Mouse (Mus musculus) adrenal gland, adult (tissue): Measurements from ENCODE around the gene Anxa11.
A peak's percentile ranks its signal among the peaks of the same experiment; 100 is the strongest.
"Not testable (repeated sequence)": the region's sequence is repeated elsewhere in the genome, so short reads cannot be mapped to it uniquely, and the experiment has no call there.

Source experiments
- DNase-seq, 2 experiments: peaks; one replicate each; pipeline ENCODE4 v3.0.0; 2022 to 2023; ENCODE audit warnings: low spot score in 1 of 2; ENCODE audit not compliant: inconsistent age in 2 of 2

Anxa11 gene

GRCm38 (mm10) chr14:25841991-25842687, at the start of gene Anxa11:
Gene Anxa11, plus strand, starts transcription at chr14:25842156.
- DNase-seq = peak; percentile 91 to 97

- no peak for DNase-seq
Measured at GRCm38 (mm10) chr14:25794331-25794730, 47.6 kb upstream of the Anxa11 start.

- DNase-seq = no peak
Measured at GRCm38 (mm10) chr14:25795067-25795466, 46.9 kb upstream of the Anxa11 start.

- DNase-seq = peak; percentile 33 to 61
Measured at GRCm38 (mm10) chr14:25795561-25796174, 46.3 kb upstream of the Anxa11 start.

- DNase-seq = no peak
Measured at GRCm38 (mm10) chr14:25796619-25797018, 45.3 kb upstream of the Anxa11 start.

GRCm38 (mm10) chr14:25800166-25800960, 41.6 kb upstream of the Anxa11 start:
- DNase-seq = peak; percentile 71 to 94

- no peak for DNase-seq
Measured at GRCm38 (mm10) chr14:25802511-25802910, 39.4 kb upstream of the Anxa11 start.

- no peak for DNase-seq
Measured at GRCm38 (mm10) chr14:25803246-25803809, 38.6 kb upstream of the Anxa11 start.

- peak; percentile 20 to 74 for DNase-seq
Measured at GRCm38 (mm10) chr14:25805871-25806270, 36.1 kb upstream of the Anxa11 start.

GRCm38 (mm10) chr14:25806561-25806960, 35.4 kb upstream of the Anxa11 start:
- no peak for DNase-seq

- DNase-seq = not testable (repeated sequence)
Measured at GRCm38 (mm10) chr14:25811026-25811425, 30.9 kb upstream of the Anxa11 start.

GRCm38 (mm10) chr14:25814140-25814539, 27.8 kb upstream of the Anxa11 start:
- no peak for DNase-seq

- DNase-seq = peak; percentile 72 to 89
Measured at GRCm38 (mm10) chr14:25816416-25816815, 25.5 kb upstream of the Anxa11 start.

GRCm38 (mm10) chr14:25822584-25822983, 19.4 kb upstream of the Anxa11 start:
- no peak for DNase-seq

- DNase-seq = no peak
Measured at GRCm38 (mm10) chr14:25824995-25825394, 17.0 kb upstream of the Anxa11 start.

- DNase-seq = no peak
Measured at GRCm38 (mm10) chr14:25825880-25826626, 15.9 kb upstream of the Anxa11 start.

GRCm38 (mm10) chr14:25826866-25827265, 15.1 kb upstream of the Anxa11 start:
- DNase-seq = no peak

- no peak for DNase-seq
Measured at GRCm38 (mm10) chr14:25831332-25831731, 10.6 kb upstream of the Anxa11 start.

- peak; percentile 63 to 85 for DNase-seq
Measured at GRCm38 (mm10) chr14:25832301-25832700, 9.7 kb upstream of the Anxa11 start.

- no peak for DNase-seq
Measured at GRCm38 (mm10) chr14:25838411-25838810, 3.5 kb upstream of the Anxa11 start.

GRCm38 (mm10) chr14:25839791-25840190, 2.2 kb upstream of the Anxa11 start:
- peak in 1 of 2 experiments; percentile 89 for DNase-seq
